Mouse (Mus musculus) MEL (cell line): ENCODE measurements around the gene Gm19668. TPM values are rescaled to one million over a fixed set of nuclear protein-coding genes. Genes with fewer than 3 reads are reported as not detected.

Experiments used
- DNase-seq: peaks from one replicate; pipeline ENCODE4 v3.0.0; 2011; ENCODE audit warnings: low read depth, low spot score
- H3K27ac ChIP-seq: 2 replicates; pipeline ENCODE4 v1.5.1; 2012; ENCODE audit warnings: low read depth, mild to moderate bottlenecking, control low read depth, low read length, moderate library complexity; ENCODE audit not compliant: control insufficient read depth
- H3K27me3 ChIP-seq, 2 experiments: fragments of 150-350 bp in 1 of 2; sonication (generic) in 1 of 2; 2 replicates each; pipeline ENCODE4 v1.6.1; 2012; ENCODE audit warnings: low read length in 2 of 2, mild to moderate bottlenecking in 2 of 2, improper control_type of control experiment in 1 of 2, moderate library complexity in 1 of 2; ENCODE audit not compliant: insufficient read depth in 2 of 2, control insufficient read depth in 1 of 2
- H3K36me3 ChIP-seq, 2 experiments: 2 replicates each; pipeline ENCODE4 v1.6.1; 2012 to 2014; ENCODE audit warnings: low read length in 2 of 2, improper control_type of control experiment in 1 of 2, inconsistent platforms in 1 of 2, mild to moderate bottlenecking in 1 of 2; ENCODE audit not compliant: insufficient read depth in 2 of 2, control insufficient read depth in 1 of 2
- H3K4me1 ChIP-seq, 2 experiments: fragments of 150-350 bp in 1 of 2; sonication (generic) in 1 of 2; 2 replicates each; pipeline ENCODE4 v1.6.1; 2012; ENCODE audit warnings: low read length in 2 of 2, improper control_type of control experiment in 1 of 2, mild to moderate bottlenecking in 1 of 2; ENCODE audit not compliant: insufficient read depth in 2 of 2, control insufficient read depth in 1 of 2
- H3K4me3 ChIP-seq, 2 experiments: fragments of 150-350 bp in 1 of 2; sonication (generic) in 1 of 2; 2 replicates each; pipeline ENCODE4 v1.5.1; 2012; ENCODE audit warnings: low read depth in 2 of 2, low read length in 2 of 2, mild to moderate bottlenecking in 2 of 2, moderate library complexity in 2 of 2, control low read depth in 1 of 2, improper control_type of control experiment in 1 of 2; ENCODE audit not compliant: control insufficient read depth in 1 of 2, insufficient read depth in 1 of 2
- H3K79me2 ChIP-seq: 2 replicates; pipeline ENCODE4 v1.6.1; 2012; ENCODE audit warnings: mild to moderate bottlenecking, low read length, moderate library complexity; ENCODE audit not compliant: control insufficient read depth, poor library complexity, insufficient read depth
- H3K9ac ChIP-seq: 2 replicates; pipeline ENCODE4 v1.6.1; 2012; ENCODE audit warnings: low read depth, mild to moderate bottlenecking, control low read depth, low read length, moderate library complexity; ENCODE audit not compliant: control insufficient read depth, poor library complexity, severe bottlenecking
- H3K9me3 ChIP-seq: fragments of 150-350 bp; sonication (generic); replicated peaks from 2 replicates; pipeline ENCODE4 v1.6.1; 2012; ENCODE audit warnings: mild to moderate bottlenecking, low read length, improper control_type of control experiment, moderate library complexity; ENCODE audit not compliant: insufficient read depth
- CTCF ChIP-seq, 3 experiments: IDR thresholded peaks in 2 of 3; conservative IDR thresholded peaks in 1 of 3; 2 replicates each; pipeline ENCODE4 v1.5.1; 2011 to 2012; ENCODE audit warnings: low read length in 3 of 3, low read depth in 2 of 3, mild to moderate bottlenecking in 2 of 3, improper control_type of control experiment in 1 of 3, inconsistent platforms in 1 of 3, mixed read lengths in 1 of 3, moderate library complexity in 1 of 3; ENCODE audit not compliant: control insufficient read depth in 1 of 3, insufficient read depth in 1 of 3, poor library complexity in 1 of 3, severe bottlenecking in 1 of 3
- E2F4 ChIP-seq: IDR thresholded peaks from 2 replicates; pipeline ENCODE4 v1.6.1; 2011; ENCODE audit warnings: low read depth, low read length, improper control_type of control experiment, borderline replicate concordance
- ETS1 ChIP-seq: IDR thresholded peaks from 2 replicates; pipeline ENCODE4 v1.6.1; 2012; ENCODE audit warnings: low read depth, mild to moderate bottlenecking, inconsistent platforms, low read length, improper control_type of control experiment, moderate library complexity
- MAX ChIP-seq: IDR thresholded peaks from 2 replicates; pipeline ENCODE4 v1.6.1; 2011; ENCODE audit warnings: low read length, improper control_type of control experiment
- MXI1 ChIP-seq: IDR thresholded peaks from 2 replicates; pipeline ENCODE4 v1.6.1; 2011; ENCODE audit warnings: mild to moderate bottlenecking, low read depth, low read length, improper control_type of control experiment
- MYB ChIP-seq: IDR thresholded peaks from 2 replicates; pipeline ENCODE4 v1.6.1; 2011; ENCODE audit warnings: mild to moderate bottlenecking, low read depth, low read length, improper control_type of control experiment
- MYC ChIP-seq: IDR thresholded peaks from 2 replicates; pipeline ENCODE4 v1.6.1; 2011; ENCODE audit warnings: low read depth, mild to moderate bottlenecking, low read length, improper control_type of control experiment, moderate library complexity
- POLR2A ChIP-seq, 2 experiments: IDR thresholded peaks; 2 replicates each; pipeline ENCODE4 v1.6.1; 2011 to 2012; ENCODE audit warnings: low read length in 2 of 2, mild to moderate bottlenecking in 2 of 2, control low read depth in 1 of 2, improper control_type of control experiment in 1 of 2, low read depth in 1 of 2, moderate library complexity in 1 of 2; ENCODE audit not compliant: control insufficient read depth in 1 of 2, insufficient read depth in 1 of 2, poor library complexity in 1 of 2
- POLR2AphosphoS5 ChIP-seq: IDR thresholded peaks from 2 replicates; pipeline ENCODE4 v1.6.1; 2012; ENCODE audit warnings: low read depth, borderline replicate concordance, mild to moderate bottlenecking, inconsistent platforms, low read length, moderate library complexity, mixed read lengths
- RAD21 ChIP-seq: IDR thresholded peaks from 2 replicates; pipeline ENCODE4 v1.6.1; 2011; ENCODE audit warnings: mild to moderate bottlenecking, low read depth, low read length, improper control_type of control experiment
- SMC3 ChIP-seq: IDR thresholded peaks from 2 replicates; pipeline ENCODE4 v1.6.1; 2011; ENCODE audit warnings: low read depth, low read length, improper control_type of control experiment
- TAL1 ChIP-seq: IDR thresholded peaks from 2 replicates; pipeline ENCODE4 v1.6.1; 2012; ENCODE audit warnings: mild to moderate bottlenecking, inconsistent platforms, low read length, moderate library complexity, mixed read lengths
- USF2 ChIP-seq, 2 experiments: IDR thresholded peaks; 2 replicates each; pipeline ENCODE4 v1.6.1; 2011 to 2012; ENCODE audit warnings: improper control_type of control experiment in 2 of 2, low read length in 2 of 2, borderline replicate concordance in 1 of 2, inconsistent platforms in 1 of 2, low read depth in 1 of 2, mild to moderate bottlenecking in 1 of 2; ENCODE audit not compliant: insufficient read depth in 1 of 2
- polyA plus RNA-seq, 2 experiments: library from polyadenylated mRNA; stranded (reverse) in 1 of 2; unstranded in 1 of 2; fragments of >175 nt in 1 of 2; fragments of >200 nt in 1 of 2; gene quantifications; 2 replicates each; pipeline versions ENCODE4 v1.2.1 to v1.2.4; 2012; ENCODE audit warnings: low replicate concordance in 2 of 2, low read depth in 1 of 2; ENCODE audit not compliant: insufficient read length in 2 of 2, insufficient read depth in 1 of 2, missing spikeins in 1 of 2
- total RNA-seq: library from RNA; depleted of rRNA; stranded (reverse); fragments of 300-350 nt; gene quantifications from 2 replicates; pipeline ENCODE4 v1.2.3, GENCODE M21; 2012

Gm19668 gene
- total and polyA plus RNA-seq, 3 experiments, result not detected

GRCm38 (mm10) chr10:77819203-77819602, 20.3 kb upstream of the Gm19668 start:
- Histone ChIP-seq H3K79me2 (no peaks in the 10 kb centered on the region), H3K4me1 (peaks cover 0 to 7% of the 10 kb centered on the region in 2 experiments; a peak in 2 of 4 replicates)
- DNase-seq, result no peak
- TF ChIP-seq MXI1 (no peak), MYC (no peak), ETS1 (no peak), POLR2A (IDR thresholded peaks at IDR 0.05; ENCODE audit: control insufficient read depth in 1 of 2, insufficient read depth in 1 of 2, low read depth in 1 of 2, low read length in 2 of 2, poor library complexity in 1 of 2) (no peak), E2F4 (no peak), TAL1 (no peak), MYB (no peak), MAX (no peak), POLR2AphosphoS5 (no peak)
- TF ChIP-seq, all 39 proteins: peak for 0
- H3K27ac ChIP-seq, result no peak overlapping the region
- no peak overlapping the region for H3K4me3 ChIP-seq
- H3K9me3 ChIP-seq, result no peaks in the 10 kb centered on the region
- H3K9ac ChIP-seq, result no peak overlapping the region
- no peaks in the 10 kb centered on the region for H3K27me3 ChIP-seq
- no peaks in the 10 kb centered on the region for H3K36me3 ChIP-seq

- no peaks in the 10 kb centered on the region for H3K9me3 ChIP-seq
- TF ChIP-seq POLR2AphosphoS5 (peak; percentile 79; the same call in 1 of the 2 replicates), MXI1 (no peak)
- H3K9ac ChIP-seq, result no peak overlapping the region
- H3K79me2 ChIP-seq, result no peaks in the 10 kb centered on the region
- H3K27me3 ChIP-seq, result no peaks in the 10 kb centered on the region
- DNase-seq, result no peak
- H3K36me3 ChIP-seq, result no peaks in the 10 kb centered on the region
- H3K4me3 ChIP-seq, result no peak overlapping the region
- no peak overlapping the region for H3K27ac ChIP-seq
- peaks cover 0 to 7% of the 10 kb centered on the region in 2 experiments; a peak in 2 of 4 replicates for H3K4me1 ChIP-seq
Measured at GRCm38 (mm10) chr10:77818523-77818922, 19.6 kb upstream of the Gm19668 start.

- no peak overlapping the region for H3K27ac ChIP-seq
- peaks cover 0 to 7% of the 10 kb centered on the region in 2 experiments; a peak in 2 of 4 replicates for H3K4me1 ChIP-seq
- no peak overlapping the region for H3K9ac ChIP-seq
- no peaks in the 10 kb centered on the region for H3K36me3 ChIP-seq
- H3K27me3 ChIP-seq, result no peaks in the 10 kb centered on the region
- peak; percentile 42 for DNase-seq
- TF ChIP-seq USF2 (IDR thresholded peaks at IDR 0.05; ENCODE audit: borderline replicate concordance in 1 of 2, insufficient read depth in 1 of 2, low read depth in 1 of 2, low read length in 2 of 2) (no peak), RAD21 (peak; percentile 37), CTCF (IDR thresholded peaks at IDR 0.05 in 2 of 3, conservative IDR thresholded peaks at IDR 0.05 in 1 of 3; ENCODE audit: control insufficient read depth in 1 of 3, insufficient read depth in 1 of 3, low read depth in 2 of 3, low read length in 3 of 3, poor library complexity in 1 of 3, severe bottlenecking in 1 of 3) (peak; percentile 69 to 91 (median 80)), SMC3 (peak; percentile 44)
- TF ChIP-seq, all 39 proteins: peak for 3
- Histone ChIP-seq H3K9me3 (no peaks in the 10 kb centered on the region), H3K4me3 (no peak overlapping the region), H3K79me2 (no peaks in the 10 kb centered on the region)
Measured at GRCm38 (mm10) chr10:77815514-77815913, 16.6 kb upstream of the Gm19668 start.
